Mouse (Mus musculus) layer of hippocampus, adult 18-20 months (tissue): ENCODE results near the gene Agap1. TPM values are rescaled to one million over a fixed set of nuclear protein-coding genes. Genes with fewer than 3 reads are reported as not detected.
"Not testable (repeated sequence)": the region's sequence is repeated elsewhere in the genome, so short reads cannot be mapped to it uniquely, and the experiment has no call there.

Experiments
- DNase-seq, 2 experiments: peaks; one replicate each; pipeline ENCODE4 v3.0.0; 2022; ENCODE audit warnings: low spot score in 2 of 2
- total RNA-seq, 2 experiments: library from RNA; stranded (reverse); gene quantifications; 2 replicates each; pipeline ENCODE4 v1.2.3; 2021

The Agap1 gene
- total RNA-seq, 2 experiments from 2014 or later = 289 to 304 TPM

GRCm38 (mm10) chr1:89501346-89501745 lies 46.7 kb downstream of the Agap1 start:
- no peak for DNase-seq

DNA sequence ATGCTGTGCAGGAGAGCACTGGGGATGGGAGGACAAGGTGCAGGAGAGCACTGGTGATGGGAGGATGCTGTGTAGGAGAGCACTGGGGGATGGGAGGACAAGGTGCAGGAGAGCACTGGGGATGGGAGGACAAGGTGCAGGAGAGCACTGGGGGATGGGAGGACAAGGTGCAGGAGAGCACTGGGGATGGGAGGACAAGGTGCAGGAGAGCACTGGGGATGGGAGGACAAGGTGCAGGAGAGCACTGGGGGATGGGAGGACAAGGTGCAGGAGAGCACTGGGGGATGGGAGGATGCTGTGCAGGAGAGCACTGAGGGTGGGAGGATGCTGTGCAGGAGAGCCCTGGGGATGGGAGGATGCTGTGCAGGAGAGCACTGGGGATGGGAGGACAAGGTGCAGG lies 47.3 kb downstream of the Agap1 start:
- not testable (repeated sequence) for DNase-seq

DNA sequence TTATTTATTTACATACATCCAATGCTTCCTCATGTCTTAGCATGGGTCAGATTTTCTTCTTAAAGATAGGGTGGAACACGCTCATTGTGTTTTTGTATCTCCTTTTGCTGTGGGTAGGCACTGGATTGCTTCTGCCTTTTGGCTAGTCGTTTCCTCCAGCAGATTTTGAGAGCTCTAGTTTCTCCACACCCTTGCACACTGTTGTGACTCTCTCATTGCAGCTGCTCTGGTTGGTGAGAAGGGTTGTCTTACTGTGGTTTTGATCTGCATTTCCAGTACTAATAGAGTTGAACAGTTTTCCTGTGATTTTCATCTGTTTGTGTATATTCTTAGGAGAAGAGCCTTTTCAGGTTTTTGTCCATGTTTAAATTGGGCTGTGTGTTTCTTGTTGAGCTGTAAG lies 54.6 kb downstream of the Agap1 start:
- DNase-seq = no peak

DNA sequence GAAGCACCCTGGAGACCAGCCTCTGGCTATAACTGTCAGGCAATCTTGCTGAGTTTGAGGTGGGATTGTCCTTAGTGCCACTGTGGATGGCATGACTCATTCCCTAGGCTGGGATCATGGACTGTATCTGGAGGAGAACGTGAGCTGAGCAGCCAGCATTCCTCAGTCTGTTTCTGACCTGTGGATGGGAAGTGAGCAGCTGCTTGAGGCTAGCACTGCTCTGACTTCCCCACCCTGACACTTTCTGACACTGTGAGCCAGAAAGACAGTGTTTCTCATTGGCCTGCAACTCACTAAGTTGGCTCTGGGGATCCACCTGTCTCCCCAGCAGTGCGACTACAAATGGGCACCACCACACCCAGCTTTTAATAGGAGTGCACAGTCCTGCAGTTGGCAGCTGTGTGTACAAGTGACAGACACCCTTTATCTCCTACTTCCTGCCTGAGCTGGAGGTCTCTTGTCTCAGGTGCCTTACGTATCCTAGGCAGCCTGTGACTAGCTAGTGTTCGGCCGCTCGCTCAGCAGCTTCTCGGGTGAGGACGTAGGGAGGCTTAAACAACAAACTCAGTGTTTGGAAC lies 55.2 kb downstream of the Agap1 start:
- no peak for DNase-seq

DNA sequence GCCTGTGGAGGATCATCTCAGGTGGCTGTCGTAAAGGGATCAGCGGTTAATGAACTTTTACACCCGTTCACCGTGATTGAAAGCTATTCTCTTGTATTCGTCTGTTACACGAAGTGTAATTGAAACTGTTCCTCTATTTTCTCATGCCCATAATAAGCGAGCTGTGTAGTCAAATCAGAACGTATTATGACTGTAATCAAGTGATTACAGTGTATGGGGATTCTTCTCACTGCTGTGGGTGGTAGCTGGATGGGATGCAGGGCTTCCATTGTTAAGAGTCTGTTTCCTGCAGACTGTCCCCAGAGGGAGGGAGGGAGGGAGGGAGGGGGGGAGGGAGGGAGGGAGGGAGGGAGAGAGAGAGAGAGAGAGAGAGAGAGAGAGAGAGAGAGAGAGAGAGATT lies 56.1 kb downstream of the Agap1 start:
- DNase-seq = no peak

DNA sequence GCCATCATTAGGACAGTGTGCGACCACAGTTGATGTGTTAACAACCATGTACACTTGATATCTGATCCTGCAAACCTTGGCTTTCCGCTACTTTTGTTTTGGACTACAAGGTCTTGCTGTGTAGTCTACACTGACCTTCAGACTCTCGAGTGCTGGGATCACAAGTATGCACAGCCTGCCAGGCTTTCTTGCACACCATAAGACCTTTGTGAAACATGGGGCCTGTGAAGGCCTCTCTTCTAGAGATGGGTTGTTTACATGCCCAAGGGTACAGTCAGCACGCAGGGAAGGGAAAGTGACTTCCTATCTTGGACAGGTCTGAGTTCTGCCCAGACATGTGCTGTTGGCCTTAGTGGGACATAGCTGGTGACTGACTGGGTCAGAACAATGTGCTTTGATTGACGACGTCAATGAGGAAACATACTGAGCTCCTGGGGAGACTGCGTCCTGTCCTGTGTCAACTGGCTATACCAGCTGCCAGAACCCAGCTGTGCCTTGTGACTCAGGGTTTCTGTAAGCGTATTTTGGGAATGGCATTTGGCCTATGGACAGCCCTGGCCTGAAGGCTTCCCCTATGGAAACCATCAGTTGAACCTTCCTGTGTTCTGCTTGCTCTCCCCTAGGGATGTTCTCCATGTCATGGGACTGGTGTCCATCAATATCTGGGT lies 59.1 kb downstream of the Agap1 start:
- no peak for DNase-seq

DNA sequence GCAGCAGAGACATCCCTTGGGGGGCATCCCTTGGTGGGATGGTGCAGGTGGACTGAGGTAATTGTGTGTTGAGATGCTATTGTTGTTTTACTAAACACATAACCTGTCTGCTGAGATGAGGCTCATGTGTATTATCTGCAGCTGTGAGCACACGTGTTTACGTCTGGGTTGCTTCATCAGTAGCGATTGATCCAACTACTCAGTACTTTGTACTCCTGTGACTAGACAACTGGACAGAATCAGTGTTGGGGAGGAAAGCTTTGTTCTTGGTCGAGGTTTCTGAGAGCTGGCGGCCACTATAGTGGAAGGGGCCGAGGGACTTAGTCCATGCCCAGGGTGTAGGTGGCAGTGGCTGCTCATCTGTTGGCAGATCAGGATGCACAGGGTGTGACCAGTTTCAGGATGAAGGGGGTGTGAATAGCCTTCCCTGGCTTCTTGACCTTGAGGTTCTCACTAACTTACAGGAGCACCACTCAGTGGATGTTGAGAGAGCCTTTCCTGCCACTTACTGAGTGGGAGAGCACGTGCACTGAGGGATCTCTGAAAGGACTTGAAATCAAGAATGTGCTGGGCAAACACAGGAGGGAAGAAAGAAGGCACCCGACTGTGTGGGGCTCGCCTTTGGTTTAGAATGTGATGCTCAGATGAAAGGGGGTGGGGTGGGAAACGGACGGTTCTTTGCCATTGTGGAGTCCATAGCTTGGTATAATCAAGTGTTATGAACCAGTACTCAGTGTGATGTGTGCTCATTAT lies 61.4 kb downstream of the Agap1 start:
- no peak for DNase-seq

DNA sequence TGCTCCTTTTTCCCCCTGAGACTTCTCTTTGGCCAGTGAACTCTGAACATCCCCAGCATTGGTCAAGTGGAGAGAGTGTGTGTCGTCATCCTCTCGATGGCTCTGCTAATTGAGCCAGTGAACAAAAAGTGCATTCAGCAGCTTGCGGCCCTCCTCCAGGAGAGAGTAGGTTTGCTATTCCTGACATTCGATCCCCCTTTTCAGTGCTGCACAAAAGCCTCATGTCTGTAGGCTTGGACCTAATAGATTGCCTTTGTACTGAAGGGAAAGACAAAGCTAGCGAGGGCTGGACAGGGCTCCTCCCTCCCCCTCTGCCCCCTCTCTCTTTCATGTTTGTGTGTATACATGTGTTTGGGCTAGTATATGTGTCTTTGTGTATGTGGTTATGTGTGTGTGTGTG lies 63.2 kb downstream of the Agap1 start:
- no peak for DNase-seq

DNA sequence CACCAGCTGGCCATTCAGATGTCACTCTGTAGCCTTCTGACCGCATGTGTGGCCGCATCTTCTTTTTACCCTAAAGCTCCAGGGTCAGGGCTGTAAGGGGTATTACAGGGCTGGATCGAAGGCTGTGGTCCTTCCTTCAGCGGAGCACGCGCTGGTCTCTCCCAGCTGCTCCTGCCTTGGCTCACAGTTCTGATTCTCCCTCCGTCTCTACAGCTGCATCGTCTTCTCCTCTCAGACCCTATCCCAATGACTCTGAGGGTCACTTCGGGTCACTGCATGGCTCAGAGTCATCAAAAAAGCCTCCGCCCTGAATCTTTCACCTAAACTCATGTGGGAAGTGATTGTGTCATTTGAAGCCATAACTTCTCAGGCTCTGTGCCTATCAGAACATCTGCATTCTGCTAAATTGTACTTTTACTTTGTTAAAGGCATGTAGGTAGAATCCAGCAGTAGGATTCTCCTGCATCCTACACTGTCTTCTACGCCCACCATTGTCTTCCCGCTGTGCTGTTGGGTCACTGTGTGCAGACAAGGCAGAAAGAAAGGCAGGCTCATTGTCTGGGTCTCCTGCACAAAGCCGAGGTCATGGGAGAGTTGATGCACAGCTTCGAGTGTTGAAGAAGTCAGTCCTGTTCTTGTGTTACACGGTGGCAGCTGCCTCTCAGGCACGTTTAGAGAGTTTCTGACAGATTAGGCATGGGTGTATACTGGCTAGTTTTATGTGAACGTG lies 65.5 kb downstream of the Agap1 start:
- no peak for DNase-seq

- DNase-seq = no peak
These were observed 66.8 kb downstream of the Agap1 start for GRCm38 (mm10) chr1:89521406-89521805.

DNA sequence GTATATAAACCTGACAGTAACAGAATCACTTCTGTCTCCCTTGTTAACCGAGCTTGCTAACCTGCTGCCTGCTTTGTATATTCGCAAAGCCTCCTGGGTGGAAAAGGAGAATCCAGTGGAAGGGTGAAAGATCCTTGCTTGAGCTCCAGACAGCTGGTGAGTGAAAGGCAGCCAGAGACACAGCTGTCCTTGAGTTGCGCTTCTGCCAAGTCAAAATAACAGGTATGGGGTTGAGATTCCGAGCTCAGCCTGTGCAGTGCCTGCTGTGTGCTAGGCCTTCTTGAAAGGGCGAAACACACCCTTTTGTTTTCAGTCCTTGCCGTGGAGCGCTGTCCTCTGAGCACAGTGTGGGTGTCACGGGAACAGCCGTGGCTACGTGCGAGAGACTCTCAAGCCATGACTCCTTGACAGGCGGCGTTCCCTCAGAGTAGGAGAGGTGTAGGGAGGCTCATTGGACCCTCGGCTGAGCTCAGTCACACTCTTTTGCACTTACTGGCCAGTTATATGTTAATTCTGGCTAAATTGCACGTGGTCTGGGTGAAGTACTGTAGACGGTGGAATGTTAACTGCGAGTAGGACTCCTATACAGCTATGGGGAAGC lies 67.4 kb downstream of the Agap1 start:
- no peak for DNase-seq

DNA sequence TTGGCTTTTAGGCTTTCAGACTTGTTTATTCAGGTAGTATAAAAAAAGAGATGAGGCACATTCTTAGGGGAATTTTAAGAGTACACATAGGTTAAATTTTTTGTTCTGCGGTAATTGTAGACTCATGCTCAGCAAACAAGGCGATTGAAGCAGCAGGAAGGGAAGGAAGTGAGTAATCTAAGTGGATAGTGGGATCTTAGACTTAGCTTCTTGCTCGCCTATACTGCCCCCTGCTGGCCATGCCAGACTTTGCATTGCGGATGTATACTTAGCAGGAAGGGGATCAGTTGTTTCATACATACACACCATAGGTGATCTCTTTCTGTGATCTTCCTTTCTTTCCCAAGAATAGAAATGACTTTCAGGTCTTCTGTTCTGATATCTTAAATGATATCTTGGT lies 69.8 kb downstream of the Agap1 start:
- peak; percentile 82 to 95 for DNase-seq

GRCm38 (mm10) chr1:89524998-89525397 lies 70.4 kb downstream of the Agap1 start:
- no peak for DNase-seq

GRCm38 (mm10) chr1:89525825-89526224 lies 71.2 kb downstream of the Agap1 start:
- DNase-seq = peak; percentile 44 to 81

- DNase-seq = no peak
These were observed 74.2 kb downstream of the Agap1 start for GRCm38 (mm10) chr1:89528671-89529276.

GRCm38 (mm10) chr1:89533702-89534101 lies 79.1 kb downstream of the Agap1 start:
- DNase-seq = no peak

DNA sequence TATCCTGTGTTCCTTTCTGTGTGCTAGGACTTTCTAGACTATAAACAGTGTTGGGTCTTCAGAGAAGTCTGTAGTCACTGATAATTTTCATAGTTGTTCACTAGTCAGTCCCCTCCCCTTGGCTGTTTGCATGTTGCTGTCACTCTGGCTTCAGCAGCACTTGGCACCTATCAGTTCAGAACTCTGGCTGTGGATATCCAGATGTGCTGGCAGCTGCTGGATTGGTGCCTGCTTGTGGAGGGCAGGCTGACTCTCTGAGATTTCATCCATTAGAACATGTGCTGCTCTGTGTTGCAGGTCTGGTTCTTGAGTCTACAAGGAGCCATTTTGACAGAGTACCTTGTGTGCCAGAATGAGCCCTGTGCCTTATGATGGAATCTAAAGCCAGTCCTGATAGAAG lies 80.6 kb downstream of the Agap1 start:
- DNase-seq = no peak

DNA sequence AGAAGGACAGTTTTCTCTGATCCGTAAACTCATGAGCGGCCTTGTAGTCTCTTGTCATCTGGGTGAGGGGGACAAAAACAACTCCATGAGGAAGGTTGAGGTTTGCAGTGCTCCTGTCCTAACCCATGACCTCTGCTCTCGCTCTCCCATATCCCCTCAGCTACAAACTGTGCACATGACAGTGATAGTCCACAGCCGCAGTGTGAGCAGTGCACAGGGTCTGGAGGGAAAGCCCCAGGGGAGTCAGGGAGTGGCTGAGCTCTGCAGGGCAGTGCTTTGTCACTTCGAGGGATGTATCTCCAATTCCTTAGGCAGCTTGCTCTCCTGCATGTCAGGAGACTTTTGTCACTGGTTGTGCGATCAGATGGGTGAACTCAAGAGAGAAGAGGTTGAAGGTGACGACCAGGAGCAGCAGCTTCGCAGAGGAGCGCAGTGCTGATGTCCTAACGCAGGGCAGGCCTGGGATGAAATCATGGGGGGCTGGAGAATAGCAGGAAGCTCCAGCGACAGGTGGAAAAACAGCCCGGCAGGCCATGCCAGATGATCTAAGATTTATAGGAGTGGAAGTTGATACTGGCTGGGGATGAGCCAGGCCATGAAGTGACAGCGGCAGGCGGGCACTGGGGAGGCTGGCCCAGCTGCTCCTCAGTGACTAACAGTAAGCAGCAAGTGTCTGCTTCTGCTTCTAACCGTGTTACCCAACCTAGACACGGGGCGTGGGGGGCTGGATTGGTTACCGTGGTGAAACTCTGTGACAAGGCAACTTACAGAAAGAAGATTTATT lies 83.7 kb downstream of the Agap1 start:
- DNase-seq = no peak

DNA sequence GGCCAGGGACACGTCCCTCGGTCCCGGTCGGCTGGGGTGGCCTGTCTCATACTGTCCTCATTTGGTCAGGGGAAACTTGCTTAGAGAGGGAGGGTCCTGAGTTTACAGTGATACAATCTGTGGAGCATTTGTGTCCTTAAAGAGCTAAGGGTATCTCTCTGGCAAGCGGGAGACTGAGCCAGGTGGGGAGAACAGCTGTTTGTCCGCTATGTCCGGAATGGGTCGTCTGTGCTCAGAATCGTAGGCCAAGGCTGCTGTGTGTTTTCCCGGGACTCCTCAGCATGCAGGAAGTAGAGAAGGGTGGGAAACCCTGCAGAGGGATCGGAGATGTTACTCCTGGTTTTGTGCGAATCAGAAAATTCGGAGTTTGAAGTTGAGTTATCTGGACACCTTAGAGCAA lies 84.5 kb downstream of the Agap1 start:
- no peak for DNase-seq

DNA sequence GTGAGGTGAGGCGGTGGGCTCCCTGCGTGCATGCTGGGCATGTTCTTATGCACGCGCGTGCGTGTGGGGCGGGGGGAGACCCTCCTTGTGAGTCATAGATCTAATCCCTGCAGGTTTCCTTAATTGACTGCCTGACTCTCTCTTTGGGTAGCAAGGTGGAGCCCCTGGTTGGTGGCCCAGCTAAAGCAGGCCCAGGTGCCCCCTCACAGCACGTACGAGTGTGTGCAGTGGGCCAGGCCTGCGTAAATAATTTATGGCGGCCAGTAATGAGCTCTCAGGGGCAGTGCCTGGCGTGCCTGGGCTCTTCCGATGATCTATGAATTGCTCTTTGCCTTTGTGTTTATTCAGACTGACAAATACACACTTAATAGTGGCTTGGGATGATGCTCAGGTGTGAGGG lies 86.5 kb downstream of the Agap1 start:
- no peak for DNase-seq
